7 mouse cellular contexts compared by ENCODE assay signal in the genomic region with DNA sequence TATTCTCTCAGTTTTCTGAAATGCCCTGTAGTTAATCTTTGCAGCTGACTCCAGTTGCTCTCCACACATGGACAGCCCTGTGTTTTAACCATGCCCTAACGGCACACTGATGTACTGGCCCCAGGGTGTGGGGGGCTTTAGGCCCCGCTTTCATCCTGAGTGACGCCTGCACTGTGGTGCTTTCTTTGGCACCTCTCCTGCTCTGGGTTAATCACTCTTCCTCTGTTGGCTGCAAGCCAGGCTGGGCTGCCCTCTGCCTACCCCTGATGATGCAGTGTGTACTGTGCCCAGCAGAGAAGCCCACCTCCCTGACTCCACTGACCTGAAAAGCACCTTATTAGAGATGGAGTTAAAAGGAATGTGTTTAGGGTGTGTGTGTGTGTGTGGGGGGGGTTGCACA.
A peak's percentile ranks its signal among the peaks of the same experiment; 100 is the strongest.
DNase-seq lines count a peak whose midpoint lies in the region; ATAC-seq lines count a peak whose summit lies in the region.

No protein-coding gene starts in this region.

- no peaks in the 10 kb centered on the region for H3K36me3 ChIP-seq in forebrain, embryonic 15.5 days
- no peaks in the 10 kb centered on the region for H3K36me3 ChIP-seq in kidney, embryonic 15.5 days
- H3K36me3 ChIP-seq in neural tube, embryonic 14.5 days (ENCODE audit: control insufficient read depth, insufficient read depth, low read length): no peaks in the 10 kb centered on the region

- peaks cover 5% of the 10 kb centered on the region; the same call in 1 of the 2 replicates for H3K4me1 ChIP-seq in forebrain, embryonic 15.5 days
- peaks cover 20% of the 10 kb centered on the region for H3K4me1 ChIP-seq in kidney, embryonic 15.5 days
- H3K4me1 ChIP-seq in neural tube, embryonic 14.5 days (ENCODE audit: control insufficient read depth, insufficient read depth, low read length): peaks cover 12% of the 10 kb centered on the region; the same call in 1 of the 2 replicates

- H3K4me2 ChIP-seq in forebrain, embryonic 15.5 days (replicated peaks): no peak overlapping the region
- no peak overlapping the region for H3K4me2 ChIP-seq in kidney, embryonic 15.5 days
- H3K4me2 ChIP-seq in neural tube, embryonic 14.5 days (ENCODE audit: low read depth, low read length): no peak overlapping the region

- no peak overlapping the region for H3K4me3 ChIP-seq in forebrain, embryonic 15.5 days
- no peak overlapping the region for H3K4me3 ChIP-seq in kidney, embryonic 15.5 days (replicated peaks)
- no peak overlapping the region for H3K4me3 ChIP-seq in neural tube, embryonic 14.5 days (ENCODE audit: low read depth, low read length)

- peak; percentile 91 for ATAC-seq in forebrain, embryonic 15.5 days (replicated peaks)
- peak; percentile 72 for ATAC-seq in kidney, embryonic 15.5 days (replicated peaks; ENCODE audit: low FRiP score)
- peak; percentile 80; the same call in 1 of the 2 replicates for ATAC-seq in neural tube, embryonic 14.5 days (ENCODE audit: low read depth)

- H3K9me3 ChIP-seq in forebrain, embryonic 15.5 days: no peaks in the 10 kb centered on the region
- no peaks in the 10 kb centered on the region for H3K9me3 ChIP-seq in kidney, embryonic 15.5 days (replicated peaks)
- H3K9me3 ChIP-seq in neural tube, embryonic 14.5 days (ENCODE audit: control insufficient read depth, low read length): no peaks in the 10 kb centered on the region

- WGBS in forebrain, embryonic 15.5 days: 5% methylated on average over 3 of the region's 3 CpGs
- 19% methylated on average over 3 of the region's 3 CpGs for WGBS in kidney, embryonic 15.5 days
- 21% methylated on average over 3 of the region's 3 CpGs for WGBS in neural tube, embryonic 14.5 days

- H3K9ac ChIP-seq in forebrain, embryonic 15.5 days (replicated peaks): no peak overlapping the region
- H3K9ac ChIP-seq in kidney, embryonic 15.5 days: no peak overlapping the region
- no peak overlapping the region for H3K9ac ChIP-seq in neural tube, embryonic 14.5 days (replicated peaks; ENCODE audit: low read depth, low read length)

- H3K27ac ChIP-seq in forebrain, embryonic 15.5 days (replicated peaks): no peak overlapping the region
- H3K27ac ChIP-seq in kidney, embryonic 15.5 days: no peak overlapping the region
- no peak overlapping the region for H3K27ac ChIP-seq in neural tube, embryonic 14.5 days (ENCODE audit: low read depth, low read length)

- H3K27me3 ChIP-seq in forebrain, embryonic 15.5 days: no peaks in the 10 kb centered on the region
- H3K27me3 ChIP-seq in kidney, embryonic 15.5 days: no peaks in the 10 kb centered on the region
- no peaks in the 10 kb centered on the region for H3K27me3 ChIP-seq in neural tube, embryonic 14.5 days (ENCODE audit: control insufficient read depth, insufficient read depth, low read length)

- peak; percentile 65 for DNase-seq in retina, postnatal 1 day
- no peak for DNase-seq in retina, embryonic 14.5 days (ENCODE audit: low spot score)
- no peak for DNase-seq in adipocyte (ENCODE audit: low spot score)
- DNase-seq in urinary bladder, adult 2 months (ENCODE audit: low spot score): no peak
